Mouse (Mus musculus): Measurements from ENCODE around the gene Itih3. TPM values are rescaled to one million over a fixed set of nuclear protein-coding genes. Genes with fewer than 3 reads are reported as not detected.

Gene Itih3
- total RNA-seq, 2 experiments from 2014 or later: not detected

DNA sequence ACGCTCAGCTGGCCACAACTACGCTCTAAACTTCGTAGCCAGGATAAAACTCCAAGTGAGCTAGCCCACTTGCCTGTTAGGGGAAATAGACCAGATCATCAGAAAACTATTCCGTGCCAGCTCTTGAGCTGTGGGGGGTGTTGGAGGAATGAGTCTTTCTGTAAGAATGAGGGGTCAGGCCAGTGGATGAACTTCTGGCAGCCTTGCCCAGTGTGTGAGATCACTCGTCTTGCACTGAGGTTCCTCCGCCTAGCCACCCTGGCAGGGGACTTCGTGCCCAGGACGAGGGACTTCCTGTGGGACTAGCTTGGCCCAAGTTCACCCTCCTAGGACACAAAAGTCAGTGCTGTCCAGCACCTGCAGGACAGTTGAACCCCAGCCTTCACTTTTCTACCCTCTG, 19.3 kb downstream of the Itih3 start:
- ATAC-seq (replicated peaks; ENCODE audit: low FRiP score, low TSS enrichment, poor library complexity, severe bottlenecking): no peak

GRCm38 (mm10) chr14:30903036-30903435, 20.5 kb downstream of the Itih3 start:
- no peak for ATAC-seq (replicated peaks; ENCODE audit: low FRiP score, low TSS enrichment, poor library complexity, severe bottlenecking)

DNA sequence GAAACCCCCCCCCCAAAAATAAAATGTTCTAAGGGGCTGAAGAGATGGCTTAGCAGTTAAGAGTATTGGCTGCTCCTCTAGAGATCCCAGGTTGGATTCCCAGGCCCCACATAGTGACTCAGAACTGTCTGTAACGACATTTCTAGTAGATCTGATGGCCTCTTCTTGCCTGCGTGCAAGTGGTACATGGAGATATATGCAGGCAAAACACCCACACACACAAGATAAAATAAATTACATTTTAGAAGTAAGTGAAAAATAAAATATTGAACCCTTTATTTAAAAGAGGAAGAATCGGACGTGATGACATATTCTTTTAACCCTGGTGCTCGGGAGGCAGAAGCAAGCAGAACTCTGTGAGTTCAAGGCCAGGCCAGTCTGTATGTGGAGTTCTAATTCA, 20.9 kb downstream of the Itih3 start:
- no peak for ATAC-seq (replicated peaks; ENCODE audit: low FRiP score, low TSS enrichment, poor library complexity, severe bottlenecking)

- ATAC-seq (replicated peaks; ENCODE audit: low FRiP score, low TSS enrichment, poor library complexity, severe bottlenecking): no peak
These were observed 23.6 kb downstream of the Itih3 start for GRCm38 (mm10) chr14:30899972-30900371.

GRCm38 (mm10) chr14:30888271-30888732, 35.3 kb downstream of the Itih3 start:
- ATAC-seq (replicated peaks; ENCODE audit: low FRiP score, low TSS enrichment, poor library complexity, severe bottlenecking): peak; percentile 48

DNA sequence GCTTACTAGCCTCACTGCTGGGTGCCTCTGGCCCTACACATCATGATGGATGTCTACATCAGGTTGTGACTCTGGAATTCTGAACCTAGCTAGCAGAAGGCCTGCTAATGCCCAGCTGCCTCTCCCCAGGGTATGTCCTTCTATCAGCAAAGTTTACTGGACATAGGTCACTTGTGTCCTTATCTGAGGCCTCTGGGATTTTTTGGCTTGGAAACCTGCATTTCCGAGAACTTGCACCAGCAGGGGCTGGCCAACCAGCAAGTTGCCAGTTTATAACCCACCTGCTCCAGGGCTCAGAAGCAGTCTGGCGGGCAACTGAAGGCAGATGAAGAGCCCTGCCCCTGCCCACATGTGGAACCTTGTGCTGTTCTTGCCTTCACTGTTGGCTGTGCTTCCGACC, 37.4 kb downstream of the Itih3 start, which contains the start of gene Itih4:
TSS of gene Itih4 (plus strand) at position 273 of the 400 bp plus-strand sequence.
- no peak for ATAC-seq (replicated peaks; ENCODE audit: low FRiP score, low TSS enrichment, poor library complexity, severe bottlenecking)

DNA sequence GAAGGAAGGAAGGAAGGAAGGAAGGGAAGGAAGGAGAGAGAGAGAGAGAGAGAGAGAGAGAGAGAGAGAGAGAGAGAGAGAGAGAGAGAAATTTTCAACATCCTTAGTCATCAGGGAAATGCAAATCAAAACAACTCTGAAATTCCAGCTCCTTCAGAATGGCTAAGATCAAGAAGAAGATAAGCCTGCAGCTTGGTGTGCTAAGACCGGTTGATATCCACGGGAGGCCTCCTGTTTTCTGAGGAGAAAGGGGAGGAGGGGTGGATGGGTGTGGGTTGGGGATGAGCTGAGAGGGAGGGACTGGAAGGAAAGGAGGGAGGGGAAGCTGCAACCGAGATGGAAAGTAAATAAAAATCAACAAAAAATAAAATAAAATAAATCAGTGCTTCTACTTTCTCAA, 38.3 kb downstream of the Itih3 start:
- ATAC-seq (replicated peaks; ENCODE audit: low FRiP score, low TSS enrichment, poor library complexity, severe bottlenecking): no peak

GRCm38 (mm10) chr14:30881718-30882108, 41.8 kb downstream of the Itih3 start:
- peak; percentile 15; the same call in 1 of the 2 replicates for ATAC-seq (replicated peaks; ENCODE audit: low FRiP score, low TSS enrichment, poor library complexity, severe bottlenecking)

DNA sequence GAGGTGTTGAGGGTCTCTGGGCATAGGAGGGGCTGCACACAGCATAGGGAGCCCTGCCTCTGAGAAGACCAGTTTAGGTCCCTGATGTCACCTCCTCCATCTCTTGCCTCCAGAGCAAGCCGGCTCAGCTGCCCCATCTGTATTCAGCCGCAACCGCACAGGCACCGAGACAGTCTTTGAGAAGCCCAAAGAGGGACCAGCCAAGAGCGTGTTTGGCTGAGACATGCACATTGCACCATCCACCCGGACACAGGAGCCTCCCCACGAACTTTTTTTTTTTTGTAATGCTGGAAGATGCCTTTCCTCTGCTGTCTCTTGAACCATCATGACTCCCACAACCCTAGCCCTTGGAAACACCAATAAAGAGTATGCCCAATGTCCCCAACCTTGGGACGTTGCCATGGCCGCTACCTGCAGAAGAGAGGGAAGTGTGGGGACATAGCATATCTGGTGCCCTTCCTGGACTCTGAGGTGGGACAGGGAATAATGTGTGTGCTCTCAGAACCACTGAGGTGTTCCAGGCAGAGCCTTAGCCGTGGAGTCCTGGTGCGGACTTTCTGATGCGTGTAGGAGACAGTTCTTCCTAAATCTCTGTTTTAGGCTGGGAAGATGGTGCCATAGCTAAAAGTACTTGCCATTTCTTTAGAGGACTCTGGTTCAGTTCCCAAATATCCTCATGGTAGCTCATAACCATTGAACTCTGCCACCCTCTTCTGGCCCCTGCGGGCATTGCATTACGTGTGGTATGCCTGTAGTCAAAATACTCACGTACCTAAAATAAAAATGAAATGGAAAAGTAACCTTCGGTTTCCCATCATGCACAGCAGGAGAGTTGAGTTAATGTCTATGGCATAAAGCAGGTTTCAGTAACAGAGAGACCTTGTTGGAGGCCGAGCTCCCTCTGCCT, 42.5 kb downstream of the Itih3 start:
- peak; percentile 68 for ATAC-seq (replicated peaks; ENCODE audit: low FRiP score, low TSS enrichment, poor library complexity, severe bottlenecking)

DNA sequence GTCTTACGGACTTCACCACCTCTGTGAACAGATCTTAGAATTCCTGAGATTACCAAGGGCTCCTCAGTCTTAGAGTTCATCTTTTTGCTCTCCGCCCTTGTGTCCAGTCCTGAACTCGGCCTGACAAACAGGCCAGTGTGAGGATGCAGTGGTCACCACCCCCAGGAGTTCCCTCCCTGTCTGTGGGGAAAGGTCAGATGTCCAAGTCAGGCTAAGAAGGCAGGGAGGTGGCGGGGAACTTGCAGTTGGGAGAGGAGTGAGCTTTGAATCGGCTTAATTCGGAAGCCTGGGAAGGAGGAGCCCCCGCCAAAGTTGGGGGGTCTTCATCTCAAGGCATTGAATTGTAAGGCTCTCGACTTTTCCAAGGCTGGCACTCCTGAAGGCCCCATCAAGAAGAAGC, 43.3 kb downstream of the Itih3 start:
- ATAC-seq (replicated peaks; ENCODE audit: low FRiP score, low TSS enrichment, poor library complexity, severe bottlenecking): no peak

GRCm38 (mm10) chr14:30879794-30880193, 43.8 kb downstream of the Itih3 start:
- no peak for ATAC-seq (replicated peaks; ENCODE audit: low FRiP score, low TSS enrichment, poor library complexity, severe bottlenecking)

GRCm38 (mm10) chr14:30878958-30879571, 44.5 kb downstream of the Itih3 start, which contains the start of gene Mustn1:
Gene Mustn1, plus strand, starts transcription at chr14:30879200.
- ATAC-seq (replicated peaks; ENCODE audit: low FRiP score, low TSS enrichment, poor library complexity, severe bottlenecking): no peak

DNA sequence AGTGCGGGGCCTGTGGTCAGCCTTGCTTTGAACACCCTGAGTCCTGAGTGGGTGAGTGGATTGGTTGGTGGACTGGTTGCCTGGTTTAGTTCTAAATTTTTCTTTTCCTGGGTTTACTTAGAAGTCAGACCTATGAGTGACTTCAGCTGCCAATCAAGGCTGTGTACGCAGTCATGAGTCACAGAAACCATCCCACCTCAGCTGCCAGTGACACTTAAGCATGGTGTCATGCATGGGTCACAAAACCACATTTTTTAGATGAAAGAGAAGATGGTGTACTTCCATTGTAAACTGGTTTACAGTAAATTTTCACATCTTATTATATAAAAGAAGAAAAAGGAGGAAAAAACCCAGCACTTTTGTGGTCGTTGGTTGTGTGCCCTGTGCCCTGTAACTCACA, 45.7 kb downstream of the Itih3 start:
- ATAC-seq (replicated peaks; ENCODE audit: low FRiP score, low TSS enrichment, poor library complexity, severe bottlenecking): no peak

DNA sequence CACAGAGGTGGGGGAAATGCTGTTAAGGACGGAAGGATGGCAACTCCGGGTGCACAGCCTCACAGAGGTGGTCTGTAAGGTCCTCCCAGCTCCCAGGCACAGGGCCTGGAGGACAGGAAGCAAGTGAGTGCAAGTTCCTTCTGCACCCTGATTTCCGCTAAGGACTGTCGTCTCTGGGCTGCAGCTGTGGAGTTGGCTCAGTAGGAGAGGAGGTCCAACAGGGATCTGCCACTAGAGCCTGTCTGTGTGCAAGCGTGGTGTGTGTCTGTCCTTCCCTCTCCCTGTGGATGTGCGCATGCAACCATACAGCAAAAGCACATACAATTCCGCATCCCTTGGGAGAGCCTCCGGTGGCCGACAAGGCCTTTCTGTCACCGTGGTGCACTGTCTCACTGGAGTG, 47.1 kb downstream of the Itih3 start:
- no peak for ATAC-seq (replicated peaks; ENCODE audit: low FRiP score, low TSS enrichment, poor library complexity, severe bottlenecking)

GRCm38 (mm10) chr14:30875955-30876354, 47.6 kb downstream of the Itih3 start:
- ATAC-seq (replicated peaks; ENCODE audit: low FRiP score, low TSS enrichment, poor library complexity, severe bottlenecking): no peak

- ATAC-seq (replicated peaks; ENCODE audit: low FRiP score, low TSS enrichment, poor library complexity, severe bottlenecking): peak; percentile 34; the same call in 1 of the 2 replicates
These were observed 48.3 kb downstream of the Itih3 start for GRCm38 (mm10) chr14:30875130-30875865.

- ATAC-seq (replicated peaks; ENCODE audit: low FRiP score, low TSS enrichment, poor library complexity, severe bottlenecking): no peak
These were observed 49.4 kb downstream of the Itih3 start for GRCm38 (mm10) chr14:30874095-30874700.

- no peak for ATAC-seq (replicated peaks; ENCODE audit: low FRiP score, low TSS enrichment, poor library complexity, severe bottlenecking)
These were observed 53.1 kb downstream of the Itih3 start for GRCm38 (mm10) chr14:30870206-30871147.
